Mouse (Mus musculus) thymus, adult 2 months (tissue): ENCODE results near the gene Slc52a3.

Source experiments
- CTCF ChIP-seq: fragments of 200-500 bp; IDR thresholded peaks from 2 replicates; pipeline ENCODE4 v1.5.1; 2012; ENCODE audit warnings: mild to moderate bottlenecking, control low read depth, low read length, moderate library complexity, borderline replicate concordance; ENCODE audit not compliant: control insufficient read depth, poor library complexity, insufficient read depth; ENCODE audit errors: extremely low read depth
- POLR2A ChIP-seq: fragments of 200-500 bp; IDR thresholded peaks from 2 replicates; pipeline ENCODE4 v1.6.1; 2012; ENCODE audit warnings: mild to moderate bottlenecking, low read length, control low read depth, moderate library complexity; ENCODE audit not compliant: control insufficient read depth, poor library complexity, insufficient read depth; ENCODE audit errors: extremely low read depth

DNA sequence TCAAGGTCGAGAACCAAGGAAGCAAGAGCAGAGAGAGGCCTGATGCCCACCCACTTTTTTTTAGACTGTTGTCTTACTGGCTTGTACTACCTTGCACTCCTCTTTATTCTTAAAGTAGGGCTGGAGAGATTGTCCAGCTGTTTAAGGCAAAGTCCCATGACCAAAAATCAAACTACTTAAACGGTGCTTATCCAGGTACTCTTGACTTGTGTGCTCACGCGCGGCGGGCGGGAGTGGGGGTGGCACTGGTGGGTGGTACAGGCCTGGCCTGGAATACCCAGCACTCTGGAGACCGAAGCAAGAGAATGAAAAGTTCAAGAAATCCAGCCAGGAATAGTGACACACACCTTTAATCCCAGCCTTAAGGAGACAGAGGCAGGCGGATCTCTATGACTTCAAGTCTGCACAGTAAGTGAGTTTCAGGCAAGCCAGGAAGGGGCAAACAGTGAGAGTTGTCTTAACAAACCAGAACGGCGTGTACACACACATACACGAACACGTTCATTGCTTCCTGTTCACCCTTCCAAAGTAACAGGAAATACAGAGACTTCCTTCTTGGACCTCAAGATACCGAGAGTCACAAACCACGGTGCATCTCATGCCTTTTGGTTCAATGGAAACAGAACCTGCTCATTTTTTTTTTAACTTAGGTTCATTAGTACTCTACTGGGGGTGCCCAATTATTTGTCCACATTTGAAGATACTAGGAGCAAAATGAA, 12.9 kb downstream of the Slc52a3 start:
- TF ChIP-seq POLR2A (no peak), CTCF (no peak)
